Mouse (Mus musculus): Measurements from ENCODE around the gene Htra1.

- TF ChIP-seq CTCF (IDR thresholded peaks at IDR 0.05; ENCODE audit: low read depth, low read length) (no peak), GATA1 (IDR thresholded peaks at IDR 0.05; ENCODE audit: borderline replicate concordance, low read length) (no peak), TAL1 (conservative IDR thresholded peaks at IDR 0.05; ENCODE audit: low read depth, low read length) (no peak), GATA2 (IDR thresholded peaks at IDR 0.05; ENCODE audit: borderline replicate concordance, low read depth, low read length) (no peak)
Observed at GRCm38 (mm10) chr7:130945730-130946129, 9.8 kb downstream of the Htra1 start.
